Mouse (Mus musculus) adrenal gland, adult 18-20 months (tissue): ENCODE data around the gene Ccdc110. TPM values are rescaled to one million over a fixed set of nuclear protein-coding genes. Genes with fewer than 3 reads are reported as not detected.

ENCODE experiments used
- DNase-seq, 2 experiments: peaks; one replicate each; pipeline ENCODE4 v3.0.0; 2021 to 2022; ENCODE audit warnings: low spot score in 2 of 2
- long read RNA-seq, 2 experiments: library from polyadenylated mRNA; stranded (forward); transcript quantifications; one replicate each; pipeline ENCODE4 v2.0.0; 2021
- total RNA-seq, 2 experiments: library from RNA; stranded (reverse); gene quantifications; 1 replicate in 1 of 2; 2 replicates in 1 of 2; pipeline ENCODE4 v1.2.3; 2021

The Ccdc110 gene
- total RNA-seq: not detected
- long read RNA-seq, experiment 1: 0 reads
- long read RNA-seq, experiment 2: 0 reads

- peak; percentile 97 to 98 for DNase-seq
These were observed at the start of gene Ccdc110 for GRCm38 (mm10) chr8:45934582-45935014. Ccdc110 (plus strand) TSS chr8:45934619.

DNA sequence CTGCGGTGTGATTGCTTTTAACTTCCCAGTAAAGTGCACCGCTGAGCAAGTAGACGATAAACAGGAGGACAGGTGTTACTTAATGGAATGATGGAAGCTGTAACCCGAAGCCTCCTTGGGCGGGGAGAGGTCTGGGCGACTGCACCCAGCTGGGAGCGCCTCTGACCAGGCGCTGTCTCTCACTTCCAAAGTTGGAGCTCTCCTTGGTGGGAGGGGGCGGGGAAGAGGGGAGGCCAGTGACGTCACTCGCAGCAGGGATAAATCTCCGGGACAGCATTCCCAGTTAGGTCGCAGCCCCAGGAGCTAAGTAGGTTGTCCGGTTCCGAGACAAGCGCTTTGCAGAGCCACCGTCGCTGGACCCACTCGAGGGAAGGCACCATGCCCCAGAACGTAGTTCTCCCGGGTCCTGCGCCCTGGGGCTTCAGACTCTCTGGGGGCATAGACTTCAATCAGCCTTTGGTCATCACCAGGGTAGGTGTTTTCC lies 49.2 kb upstream of the Ccdc110 start, which contains the start of gene Pdlim3:
Gene Pdlim3, plus strand, starts transcription at position 260 of the 484 bp plus-strand sequence.
- DNase-seq: no peak

DNA sequence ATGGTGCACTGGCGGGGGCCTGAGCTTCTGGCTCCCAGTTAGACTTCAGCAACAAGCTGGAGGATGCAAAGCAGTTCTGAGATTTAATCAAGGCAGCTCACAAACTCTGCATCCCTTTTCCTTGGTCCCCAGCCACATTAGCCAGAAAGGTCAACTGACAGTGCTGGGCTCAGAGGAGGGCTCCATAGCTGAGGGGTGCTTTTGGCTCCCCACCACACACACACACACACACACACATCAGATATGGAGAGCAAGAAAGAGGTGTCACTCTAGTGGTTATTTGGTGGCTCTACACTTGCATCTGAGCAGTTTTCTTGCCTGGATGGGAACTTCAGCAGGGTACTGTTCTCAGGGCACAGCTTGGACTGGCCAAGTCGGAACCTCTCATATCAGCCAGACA lies 48.6 kb upstream of the Ccdc110 start:
- DNase-seq: no peak

DNA sequence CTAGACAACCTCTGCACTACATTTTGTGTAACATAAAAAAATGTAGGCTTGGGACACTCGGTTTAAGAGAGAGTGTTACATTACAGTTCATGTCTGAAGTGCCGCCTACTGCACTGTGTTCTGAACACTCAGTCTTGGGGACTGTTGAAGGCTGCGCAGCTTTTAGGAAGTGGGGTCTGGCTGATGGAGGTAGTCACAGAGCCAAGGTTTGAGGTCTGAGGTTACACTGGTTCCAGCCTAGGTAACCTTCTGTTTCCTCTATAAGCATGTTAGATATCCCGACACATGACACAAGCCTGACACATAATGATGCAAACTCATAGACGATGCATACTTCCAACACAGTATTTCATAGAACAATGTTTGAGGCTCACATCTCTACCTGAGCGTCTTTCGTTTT lies 44.7 kb upstream of the Ccdc110 start:
- DNase-seq: no peak

GRCm38 (mm10) chr8:45896590-45896989 lies 37.8 kb upstream of the Ccdc110 start:
- DNase-seq: no peak

DNA sequence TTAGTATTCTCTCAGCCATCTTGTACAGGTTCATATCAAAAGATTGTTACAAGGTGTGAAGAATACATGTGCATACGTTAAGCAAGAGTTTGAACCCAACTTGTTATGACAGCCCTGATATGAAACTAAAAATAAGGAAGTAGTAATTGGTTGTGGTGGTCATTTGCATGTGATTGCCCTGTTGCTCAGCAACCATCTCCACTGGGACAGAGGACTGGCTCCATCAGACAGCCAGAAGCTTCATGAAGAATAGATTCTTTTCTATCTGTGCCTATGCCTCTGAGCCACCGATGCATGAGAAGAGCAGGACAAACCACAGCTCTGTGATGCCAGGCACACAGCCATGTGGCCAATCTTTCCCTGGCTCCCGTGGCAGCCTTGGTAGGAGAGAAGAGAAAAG lies 34.6 kb upstream of the Ccdc110 start:
- DNase-seq: no peak

DNA sequence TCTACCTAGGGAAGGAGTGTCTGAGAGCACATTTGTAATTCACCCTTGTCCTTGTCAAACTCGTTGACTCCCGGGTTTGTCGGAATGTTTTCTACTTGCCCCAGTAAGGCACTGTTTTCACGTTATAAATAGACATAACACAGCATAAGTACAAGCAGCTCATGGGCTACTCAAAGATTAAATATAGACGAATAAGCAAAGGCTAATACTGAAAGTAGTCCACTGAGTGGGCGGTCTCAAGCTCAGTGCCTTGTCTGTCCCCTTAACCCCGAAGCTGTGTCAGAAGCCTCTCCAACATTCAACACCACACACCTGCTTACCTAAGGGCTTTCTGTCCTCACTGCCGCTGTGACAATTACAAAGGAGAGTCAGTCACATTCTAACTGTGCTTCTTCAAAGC lies 32.8 kb upstream of the Ccdc110 start:
- no peak for DNase-seq

GRCm38 (mm10) chr8:45903659-45904058 lies 30.8 kb upstream of the Ccdc110 start:
- no peak for DNase-seq

- no peak for DNase-seq
These were observed 28.7 kb upstream of the Ccdc110 start for GRCm38 (mm10) chr8:45905591-45906250.

GRCm38 (mm10) chr8:45906251-45906619 lies 28.2 kb upstream of the Ccdc110 start:
- DNase-seq: no peak

DNA sequence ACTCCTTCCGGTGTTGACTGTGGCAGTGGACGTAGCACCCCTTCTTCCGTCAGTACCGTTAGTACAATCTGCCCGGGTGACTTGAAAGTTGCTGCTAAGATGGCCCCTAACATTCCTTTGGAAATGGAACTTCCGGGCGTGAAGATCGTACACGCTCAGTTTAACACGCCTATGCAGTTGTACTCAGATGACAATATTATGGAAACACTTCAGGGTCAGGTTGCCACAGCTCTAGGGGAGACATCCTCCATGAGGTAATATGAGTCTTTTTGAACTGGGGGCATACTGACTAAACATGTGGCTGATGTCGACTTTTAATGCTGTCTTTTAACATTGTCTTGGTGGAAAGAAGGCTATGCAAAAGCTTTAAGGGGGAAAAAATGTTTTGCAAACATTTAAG lies 20.7 kb upstream of the Ccdc110 start:
- no peak for DNase-seq

DNA sequence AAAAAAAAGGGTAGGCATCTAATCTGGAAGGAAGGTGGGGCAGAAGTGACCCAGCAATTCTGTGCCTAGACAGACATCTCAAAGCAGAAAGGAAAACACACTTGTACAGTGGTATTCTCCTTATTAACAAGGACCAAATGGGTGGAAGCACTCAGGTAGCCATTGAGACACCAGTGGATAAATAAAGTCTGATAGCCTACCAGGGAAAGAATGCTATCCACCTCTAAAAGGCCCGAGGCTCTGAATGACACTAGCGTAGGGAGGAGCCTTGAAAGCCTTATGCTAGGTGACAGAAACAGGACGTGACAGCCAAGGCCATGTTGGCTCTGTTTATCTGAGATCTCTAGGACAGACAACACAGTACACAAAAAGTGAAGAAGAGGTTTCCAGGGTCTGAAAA lies 17.9 kb upstream of the Ccdc110 start:
- no peak for DNase-seq

DNA sequence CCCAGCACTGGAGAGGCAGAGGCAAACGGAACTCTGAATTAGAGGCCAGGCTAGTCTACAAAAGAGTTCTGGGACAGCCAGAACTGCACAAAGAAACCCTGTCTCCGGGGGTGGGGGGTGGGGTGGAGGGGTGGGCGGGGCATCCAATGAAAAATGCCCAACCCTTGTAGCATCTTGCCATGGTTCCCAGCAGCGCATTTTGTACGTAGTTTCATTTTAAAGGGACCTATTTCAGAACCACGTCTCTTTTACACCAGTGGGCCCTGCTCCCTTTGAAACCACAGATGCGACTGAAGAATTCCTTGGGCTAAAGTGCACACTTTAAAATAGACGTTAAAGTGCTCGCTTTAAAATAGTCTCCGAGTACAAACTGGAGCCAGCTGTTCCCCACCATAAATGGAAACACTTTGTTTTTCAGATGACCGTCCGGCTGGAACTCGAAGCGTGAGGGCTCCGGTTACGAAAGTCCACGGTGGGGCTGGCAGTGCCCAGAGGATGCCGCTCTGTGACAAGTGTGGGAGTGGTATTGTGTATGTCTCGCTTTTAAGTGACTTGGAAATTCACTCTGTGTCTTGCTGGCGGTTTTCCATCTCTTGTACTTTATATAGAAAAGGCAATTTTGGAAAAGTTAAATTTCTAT lies 17.3 kb upstream of the Ccdc110 start:
- no peak for DNase-seq

DNA sequence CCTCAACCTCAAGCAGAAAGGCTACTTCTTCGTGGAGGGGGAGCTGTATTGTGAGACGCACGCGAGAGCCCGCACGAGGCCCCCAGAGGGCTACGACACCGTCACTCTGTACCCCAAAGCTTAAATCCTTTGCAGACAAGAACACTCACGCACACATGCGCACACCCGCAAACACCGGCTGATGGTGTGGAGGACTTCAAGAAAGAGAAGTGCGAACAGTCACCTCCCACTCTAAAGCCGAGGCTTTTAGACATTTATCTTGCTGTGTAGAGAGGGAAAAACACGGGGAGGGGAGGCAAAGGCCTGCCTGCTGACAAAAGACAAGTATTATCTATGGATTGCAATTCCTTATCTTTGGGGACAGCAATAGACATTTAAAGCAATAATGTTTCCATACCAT lies 15.5 kb upstream of the Ccdc110 start:
- no peak for DNase-seq

- DNase-seq: no peak
These were observed 14.0 kb upstream of the Ccdc110 start for GRCm38 (mm10) chr8:45920392-45920791.

- no peak for DNase-seq
These were observed 12.3 kb upstream of the Ccdc110 start for GRCm38 (mm10) chr8:45922116-45922515.

GRCm38 (mm10) chr8:45936986-45937385 lies 2.6 kb downstream of the Ccdc110 start:
- DNase-seq: no peak

- DNase-seq: no peak
These were observed 11.9 kb downstream of the Ccdc110 start for GRCm38 (mm10) chr8:45946283-45946682.

DNA sequence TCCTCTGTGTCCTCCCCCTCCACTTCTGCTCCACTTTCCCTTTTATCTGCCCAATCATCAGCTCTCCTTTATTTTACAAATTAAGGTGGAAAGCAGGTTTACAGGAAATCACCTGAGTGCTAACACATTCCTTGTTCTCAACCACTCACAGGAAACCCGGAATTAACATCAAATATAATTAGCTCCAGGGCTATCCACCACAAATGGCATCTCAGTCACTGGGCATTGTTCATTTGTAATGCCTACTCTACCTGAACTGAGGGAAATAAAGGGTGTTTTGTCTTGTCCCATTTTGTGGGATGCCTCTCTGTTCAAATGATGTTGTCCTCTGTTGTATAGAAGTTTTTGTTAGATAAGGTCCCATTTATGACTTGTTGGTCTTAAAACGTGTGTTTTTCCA lies 16.2 kb downstream of the Ccdc110 start:
- no peak for DNase-seq

- no peak for DNase-seq
These were observed 36.5 kb downstream of the Ccdc110 start for GRCm38 (mm10) chr8:45970894-45971293.

DNA sequence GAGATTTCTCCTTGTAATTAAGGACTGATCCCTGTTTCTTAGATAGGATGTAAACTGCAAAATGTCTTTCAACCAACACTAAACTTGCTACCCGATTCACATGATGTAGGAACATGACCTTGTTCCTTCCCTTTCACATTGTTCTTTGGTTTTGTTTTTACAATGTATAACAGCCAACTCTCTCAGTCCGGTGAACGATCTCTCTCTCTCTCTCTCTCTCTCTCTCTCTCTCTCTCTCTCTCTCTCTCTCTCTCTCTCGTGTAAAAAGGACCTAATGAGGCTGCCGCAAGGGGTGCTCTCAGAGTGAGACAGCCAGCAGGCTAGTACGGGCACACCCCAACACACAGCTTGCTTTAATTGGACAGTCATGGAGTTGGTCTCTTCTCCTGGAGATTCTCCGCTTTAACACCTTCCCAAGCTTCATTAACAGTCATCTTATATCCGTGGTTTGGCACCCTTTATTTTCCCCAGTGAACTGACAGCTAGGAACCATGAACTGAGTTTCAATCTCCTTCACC lies 39.6 kb downstream of the Ccdc110 start:
- DNase-seq: no peak

DNA sequence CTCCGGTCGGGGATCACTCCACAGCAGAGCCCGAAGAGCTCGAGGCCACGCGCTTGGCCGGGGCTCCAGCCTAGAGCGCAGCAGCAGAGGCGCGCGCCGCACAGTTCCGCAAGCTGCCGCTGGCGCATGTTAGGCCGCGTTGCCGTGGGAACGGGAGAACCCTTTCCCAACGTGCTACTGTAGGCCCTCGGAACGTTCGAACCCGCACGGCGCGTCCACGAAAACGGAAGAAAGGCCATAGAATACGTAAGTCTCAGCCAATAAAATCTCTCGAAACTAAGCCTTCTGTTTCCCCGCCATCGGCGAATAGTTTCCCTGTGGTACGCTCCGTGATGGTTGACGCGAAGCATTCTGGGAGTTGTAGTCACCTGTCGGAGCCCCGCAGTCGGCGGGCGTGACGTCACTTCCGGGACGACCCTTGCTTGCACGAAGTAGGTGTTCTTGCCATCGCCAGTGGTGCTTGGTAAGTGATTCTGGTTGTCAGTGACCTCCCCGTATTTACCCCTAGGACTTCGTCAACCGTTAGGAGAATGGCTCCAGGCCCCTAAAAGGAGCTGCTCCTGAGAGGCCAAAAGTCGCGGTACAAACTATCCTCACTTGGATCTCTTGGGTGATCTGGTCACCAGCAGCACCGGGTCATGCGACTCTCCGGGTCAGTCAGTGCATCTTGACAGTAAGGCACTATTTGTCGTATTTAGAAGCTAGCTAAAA lies 40.9 kb downstream of the Ccdc110 start, which contains the start of the genes 1700029J07Rik and Ufsp2:
Gene 1700029J07Rik, minus strand, starts transcription at position 127 of the 711 bp plus-strand sequence.
Gene Ufsp2, plus strand, starts transcription at position 403 of the 711 bp plus-strand sequence.
- DNase-seq: peak; percentile 95 to 97
